Mouse (Mus musculus) hindbrain, embryonic 15.5 days (tissue): ENCODE results near the gene Myh10. TPM values are rescaled to one million over a fixed set of nuclear protein-coding genes. Genes with fewer than 3 reads are reported as not detected.

Experiments
- ATAC-seq: fragments of 200-750 bp; cut with Nextera tagmentation; 2 replicates; pipeline ENCODE4 v1.8.0; 2017; ENCODE audit warnings: low read depth, moderate number of reproducible peaks, moderate TSS enrichment; ENCODE audit not compliant: low FRiP score
- H3K27ac ChIP-seq: fragments of 300-500 bp; sonication (generic); replicated peaks from 2 replicates; pipeline ENCODE4 v1.5.1; 2015; ENCODE audit warnings: mild to moderate bottlenecking, inconsistent platforms
- H3K27me3 ChIP-seq: fragments of 300-500 bp; sonication (generic); 2 replicates; pipeline ENCODE4 v1.6.1; 2015; ENCODE audit warnings: control low read depth, inconsistent platforms
- H3K36me3 ChIP-seq: fragments of 300-500 bp; sonication (generic); 2 replicates; pipeline ENCODE4 v1.6.1; 2015; ENCODE audit warnings: control low read depth, inconsistent platforms
- H3K4me1 ChIP-seq: fragments of 300-500 bp; sonication (generic); replicated peaks from 2 replicates; pipeline ENCODE4 v1.6.1; 2015; ENCODE audit warnings: control low read depth, inconsistent platforms
- H3K4me2 ChIP-seq: fragments of 300-500 bp; sonication (generic); 2 replicates; pipeline ENCODE4 v1.6.1; 2015; ENCODE audit warnings: moderate library complexity, mild to moderate bottlenecking, inconsistent platforms
- H3K4me3 ChIP-seq: fragments of 300-500 bp; sonication (generic); 2 replicates; pipeline ENCODE4 v1.5.1; 2015; ENCODE audit warnings: mild to moderate bottlenecking, inconsistent platforms
- H3K9ac ChIP-seq: fragments of 300-500 bp; sonication (generic); 2 replicates; pipeline ENCODE4 v1.6.1; 2015; ENCODE audit warnings: inconsistent platforms
- H3K9me3 ChIP-seq: fragments of 300-500 bp; sonication (generic); 2 replicates; pipeline ENCODE4 v1.6.1; 2016; ENCODE audit warnings: control low read depth, inconsistent platforms
- WGBS: fragments of 180-500 bp; shearing (Covaris S2); methylation state at CpG from one replicate; pipeline ENCODE4 v1.1.7; 2015; 5-methylcytosine and 5-hydroxymethylcytosine counted together
- polyA plus RNA-seq: library from polyadenylated mRNA; unstranded; fragments of >200 nt; fragmentation: Nextera tagmentation; extraction: Ambion mirVana; gene quantifications from 2 replicates; pipeline ENCODE4 v1.2.1, GENCODE M21; 2015

Gene Myh10
- polyA plus RNA-seq, 1 experiment from 2014 or later, result 97.3 TPM

- H3K27ac ChIP-seq, result no peak overlapping the region
- WGBS, result 91% methylated on average over 6 of the region's 6 CpGs
- peaks cover 49% of the 10 kb centered on the region for H3K36me3 ChIP-seq
- H3K27me3 ChIP-seq, result no peaks in the 10 kb centered on the region
- H3K4me3 ChIP-seq, result no peak overlapping the region
- ATAC-seq, result no peak
- H3K9me3 ChIP-seq, result no peaks in the 10 kb centered on the region
- H3K9ac ChIP-seq, result no peak overlapping the region
- peaks cover 12% of the 10 kb centered on the region for H3K4me1 ChIP-seq
- no peak overlapping the region for H3K4me2 ChIP-seq
These were observed 11.0 kb downstream of the Myh10 start for GRCm38 (mm10) chr11:68702370-68702769.

- no peak overlapping the region for H3K9ac ChIP-seq
- peaks cover 18% of the 10 kb centered on the region for H3K4me1 ChIP-seq
- no peaks in the 10 kb centered on the region for H3K27me3 ChIP-seq
- ATAC-seq, result no peak
- WGBS, result 89% methylated on average over 1 of the region's 1 CpGs
- no peak overlapping the region for H3K4me3 ChIP-seq
- no peaks in the 10 kb centered on the region for H3K9me3 ChIP-seq
- H3K36me3 ChIP-seq, result peaks cover 49% of the 10 kb centered on the region
- H3K4me2 ChIP-seq, result no peak overlapping the region
- H3K27ac ChIP-seq, result no peak overlapping the region
These were observed 12.0 kb downstream of the Myh10 start for GRCm38 (mm10) chr11:68703360-68703759.

GRCm38 (mm10) chr11:68704258-68704657 lies 12.9 kb downstream of the Myh10 start:
- Histone ChIP-seq H3K27me3 (no peaks in the 10 kb centered on the region), H3K9ac (no peak overlapping the region), H3K4me1 (peaks cover 18% of the 10 kb centered on the region), H3K4me2 (no peak overlapping the region), H3K27ac (no peak overlapping the region), H3K36me3 (peaks cover 47% of the 10 kb centered on the region), H3K4me3 (no peak overlapping the region), H3K9me3 (no peaks in the 10 kb centered on the region)
- ATAC-seq, result no peak
- 97% methylated on average over 1 of the region's 1 CpGs for WGBS

GRCm38 (mm10) chr11:68704847-68705246 lies 13.5 kb downstream of the Myh10 start:
- Histone ChIP-seq H3K4me3 (no peak overlapping the region), H3K36me3 (peaks cover 41% of the 10 kb centered on the region), H3K9me3 (no peaks in the 10 kb centered on the region), H3K27me3 (no peaks in the 10 kb centered on the region), H3K4me1 (peaks cover 18% of the 10 kb centered on the region), H3K4me2 (no peak overlapping the region), H3K9ac (no peak overlapping the region), H3K27ac (no peak overlapping the region)
- WGBS, result 97% methylated on average over 2 of the region's 2 CpGs
- ATAC-seq, result no peak

- Histone ChIP-seq H3K27me3 (no peaks in the 10 kb centered on the region), H3K36me3 (peaks cover 22% of the 10 kb centered on the region), H3K4me2 (no peak overlapping the region), H3K27ac (no peak overlapping the region), H3K9me3 (no peaks in the 10 kb centered on the region), H3K4me3 (no peak overlapping the region), H3K9ac (no peak overlapping the region), H3K4me1 (peaks cover 21% of the 10 kb centered on the region)
- 53% methylated on average over 9 of the region's 9 CpGs for WGBS
- ATAC-seq, result no peak
These were observed 15.4 kb downstream of the Myh10 start for GRCm38 (mm10) chr11:68706524-68707429.

GRCm38 (mm10) chr11:68707881-68708582 lies 16.7 kb downstream of the Myh10 start:
- H3K36me3 ChIP-seq, result peaks cover 9% of the 10 kb centered on the region
- no peak overlapping the region for H3K9ac ChIP-seq
- no peak overlapping the region for H3K4me3 ChIP-seq
- H3K27ac ChIP-seq, result no peak overlapping the region
- ATAC-seq, result no peak
- H3K9me3 ChIP-seq, result no peaks in the 10 kb centered on the region
- 73% methylated on average over 5 of the region's 5 CpGs for WGBS
- H3K4me2 ChIP-seq, result no peak overlapping the region
- H3K27me3 ChIP-seq, result no peaks in the 10 kb centered on the region
- peaks cover 21% of the 10 kb centered on the region for H3K4me1 ChIP-seq

GRCm38 (mm10) chr11:68716167-68716566 lies 24.8 kb downstream of the Myh10 start:
- Histone ChIP-seq H3K4me2 (no peak overlapping the region), H3K27me3 (no peaks in the 10 kb centered on the region), H3K36me3 (peaks cover 10% of the 10 kb centered on the region), H3K4me1 (peaks cover 27% of the 10 kb centered on the region), H3K9ac (no peak overlapping the region), H3K4me3 (no peak overlapping the region), H3K27ac (no peak overlapping the region), H3K9me3 (no peaks in the 10 kb centered on the region)
- 0 out of 2 replicates have a peak, but pooled peaks have one; percentile 7 for ATAC-seq
- 80% methylated on average over 4 of the region's 4 CpGs for WGBS

GRCm38 (mm10) chr11:68717171-68717840 lies 25.9 kb downstream of the Myh10 start:
- Histone ChIP-seq H3K27ac (peak overlapping the region; percentile 46), H3K36me3 (peaks cover 21% of the 10 kb centered on the region), H3K4me3 (no peak overlapping the region), H3K27me3 (no peaks in the 10 kb centered on the region), H3K4me1 (peaks cover 27% of the 10 kb centered on the region), H3K9me3 (no peaks in the 10 kb centered on the region), H3K9ac (no peak overlapping the region), H3K4me2 (no peak overlapping the region; the same call in 1 of the 2 replicates)
- 52% methylated on average over 16 of the region's 16 CpGs for WGBS
- ATAC-seq, result no peak

GRCm38 (mm10) chr11:68719096-68719648 lies 27.8 kb downstream of the Myh10 start:
- H3K36me3 ChIP-seq, result peaks cover 23% of the 10 kb centered on the region
- H3K27ac ChIP-seq, result no peak overlapping the region
- H3K4me3 ChIP-seq, result no peak overlapping the region
- 54% methylated on average over 4 of the region's 4 CpGs for WGBS
- H3K4me2 ChIP-seq, result no peak overlapping the region
- H3K4me1 ChIP-seq, result peaks cover 27% of the 10 kb centered on the region
- ATAC-seq, result 0 out of 2 replicates have a peak, but pooled peaks have one; percentile 15
- H3K9ac ChIP-seq, result no peak overlapping the region
- H3K27me3 ChIP-seq, result no peaks in the 10 kb centered on the region
- no peaks in the 10 kb centered on the region for H3K9me3 ChIP-seq

- Histone ChIP-seq H3K27me3 (no peaks in the 10 kb centered on the region), H3K9me3 (no peaks in the 10 kb centered on the region), H3K27ac (no peak overlapping the region), H3K36me3 (peaks cover 18% of the 10 kb centered on the region), H3K4me1 (peaks cover 27% of the 10 kb centered on the region), H3K9ac (no peak overlapping the region), H3K4me2 (no peak overlapping the region), H3K4me3 (no peak overlapping the region)
- WGBS, result 81% methylated on average over 5 of the region's 5 CpGs
- no peak for ATAC-seq
These were observed 28.4 kb downstream of the Myh10 start for GRCm38 (mm10) chr11:68719774-68720173.

- H3K4me2 ChIP-seq, result no peak overlapping the region
These were observed 32.8 kb downstream of the Myh10 start for GRCm38 (mm10) chr11:68724117-68724516.

More at GRCm38 (mm10) chr11:68724117-68724516, 32.8 kb downstream of the Myh10 start:
- no peak for ATAC-seq
- no peak overlapping the region for H3K27ac ChIP-seq
- peaks cover 5% of the 10 kb centered on the region; the same call in 1 of the 2 replicates for H3K4me1 ChIP-seq
- no peak overlapping the region for H3K9ac ChIP-seq
- H3K4me3 ChIP-seq, result no peak overlapping the region
- H3K27me3 ChIP-seq, result no peaks in the 10 kb centered on the region
- H3K36me3 ChIP-seq, result peaks cover 27% of the 10 kb centered on the region
- no peaks in the 10 kb centered on the region for H3K9me3 ChIP-seq
